Mouse (Mus musculus): ENCODE data around the gene Ptgr2. TPM values are rescaled to one million over a fixed set of nuclear protein-coding genes. Genes with fewer than 3 reads are reported as not detected.
"Not testable (repeated sequence)": the region's sequence is repeated elsewhere in the genome, so short reads cannot be mapped to it uniquely, and the experiment has no call there.

Ptgr2 gene
- 100 to 1,000 TPM; 178 to 179 TPM for total RNA-seq (2021)
- long read RNA-seq, experiment 1, transcript Ptgr2-201 (10 exons, 3,168 nt): major isoform, 261 of 341 reads
- long read RNA-seq, experiment 1, transcript Ptgr2-207 (10 exons, 2,073 nt): minor isoform, 9 of 341 reads
- long read RNA-seq, experiment 1, partial matches to known transcripts: 21 of 341 reads
- long read RNA-seq, experiment 1, other reads (novel, unspliced or antisense): 49 of 341 reads
- long read RNA-seq, experiment 2, transcript Ptgr2-207 (10 exons, 2,073 nt): minor isoform, 14 of 331 reads
- long read RNA-seq, experiment 2, transcript Ptgr2-201 (10 exons, 3,168 nt): major isoform, 234 of 331 reads
- long read RNA-seq, experiment 2, partial matches to known transcripts: 29 of 331 reads
- long read RNA-seq, experiment 2, other reads (novel, unspliced or antisense): 52 of 331 reads

GRCm38 (mm10) chr12:84284885-84285592 lies at the start of gene Ptgr2:
TSS of gene Ptgr2 (plus strand) at chr12:84285232.
- peak; percentile 91 to 94 for DNase-seq
- intact Hi-C loops (cut with DNase I): no loop called here

GRCm38 (mm10) chr12:84235577-84235976 lies 49.5 kb upstream of the Ptgr2 start:
- intact Hi-C loops (cut with DNase I): no loop called here
- DNase-seq: no peak

GRCm38 (mm10) chr12:84235981-84236752 lies 48.9 kb upstream of the Ptgr2 start:
- intact Hi-C loops (cut with DNase I): no loop called here
- no peak for DNase-seq

DNA sequence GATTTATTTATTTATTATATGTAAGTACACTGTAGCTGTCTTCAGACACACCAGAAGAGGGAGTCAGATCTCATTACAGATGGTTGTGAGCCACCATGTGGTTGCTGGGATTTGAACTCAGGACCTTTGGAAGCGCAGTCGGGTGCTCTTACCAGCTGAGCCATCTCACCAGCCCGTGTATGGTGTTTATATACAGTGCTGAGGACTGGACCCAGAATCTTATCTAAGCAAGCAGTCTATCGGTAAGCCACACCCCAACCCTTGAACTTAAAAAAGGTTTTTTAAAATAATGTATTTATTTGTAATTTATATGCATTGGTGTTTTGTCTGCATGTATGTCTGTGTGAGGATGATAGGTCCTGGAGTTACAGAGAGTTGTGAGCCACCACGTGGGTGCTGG lies 48.0 kb upstream of the Ptgr2 start:
- DNase-seq; intact Hi-C loops (cut with DNase I): not testable (repeated sequence)

- DNase-seq: no peak
- intact Hi-C loops (cut with DNase I): loop anchor here (10.0 kb wide), 1 partner anchor 268 kb away; no protein-coding TSS in a partner anchor
These were observed 41.8 kb upstream of the Ptgr2 start for GRCm38 (mm10) chr12:84243076-84243770.

- DNase-seq: no peak
- intact Hi-C loops (cut with DNase I): loop anchor here (1.0 to 10.0 kb wide), 3 partner anchors 25 to 271 kb away; no protein-coding TSS in a partner anchor
These were observed 39.3 kb upstream of the Ptgr2 start for GRCm38 (mm10) chr12:84245683-84246082.

- intact Hi-C loops (cut with DNase I): loop anchor here (1.0 to 10.0 kb wide), 3 partner anchors 88 to 274 kb away; partner anchors contain the start of gene Pnma1
- DNase-seq: peak; percentile 73 to 83
These were observed 35.8 kb upstream of the Ptgr2 start for GRCm38 (mm10) chr12:84249217-84249616.

- intact Hi-C loops (cut with DNase I): no loop called here
- no peak for DNase-seq
These were observed 32.2 kb upstream of the Ptgr2 start for GRCm38 (mm10) chr12:84252811-84253210.

- intact Hi-C loops (cut with DNase I): no loop called here
- DNase-seq: no peak
These were observed 30.1 kb upstream of the Ptgr2 start for GRCm38 (mm10) chr12:84254886-84255285.

DNA sequence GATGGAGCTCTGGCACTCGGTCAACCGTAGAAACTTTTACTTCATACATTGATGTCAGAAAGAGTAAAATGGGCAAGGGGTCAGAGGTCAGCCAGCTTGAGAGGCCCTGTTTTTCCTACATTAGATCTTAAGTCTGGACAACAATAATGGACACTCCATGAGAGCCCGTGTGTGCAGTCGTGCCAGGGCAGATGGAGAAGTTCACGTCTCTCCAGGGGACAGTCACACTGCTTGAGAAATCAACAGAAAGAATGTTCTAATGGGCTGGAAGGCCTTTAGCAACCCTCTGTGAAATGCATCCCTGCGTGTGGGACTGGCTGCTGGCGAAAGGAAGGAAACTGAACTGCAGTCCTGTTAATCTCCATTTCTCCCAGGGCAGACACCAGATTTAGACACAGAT lies 24.7 kb upstream of the Ptgr2 start:
- intact Hi-C loops (cut with DNase I): no loop called here
- no peak for DNase-seq

- DNase-seq: no peak
- intact Hi-C loops (cut with DNase I): no loop called here
These were observed 17.8 kb upstream of the Ptgr2 start for GRCm38 (mm10) chr12:84267264-84267663.

- DNase-seq: no peak
- intact Hi-C loops (cut with DNase I): no loop called here
These were observed 11.7 kb upstream of the Ptgr2 start for GRCm38 (mm10) chr12:84273366-84273765.

DNA sequence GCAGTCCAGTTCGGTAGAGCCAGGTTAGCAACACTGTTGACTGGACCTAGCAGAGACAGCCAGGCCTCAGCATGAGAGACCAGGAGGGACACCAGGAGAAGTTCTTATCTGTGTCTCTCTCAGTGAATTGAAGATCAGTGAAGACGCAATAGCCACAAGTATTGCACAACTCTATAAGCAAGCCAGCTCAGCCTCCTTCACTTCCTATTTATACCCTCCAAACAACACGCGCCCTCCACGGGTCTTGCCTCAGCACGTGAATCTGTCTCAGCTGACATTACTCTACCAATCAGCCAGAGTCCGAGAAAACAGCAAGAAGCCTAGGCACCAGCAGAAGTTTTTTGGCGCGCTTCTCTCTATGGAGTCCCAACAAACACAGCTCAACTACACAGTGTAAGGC lies 9.7 kb upstream of the Ptgr2 start:
- intact Hi-C loops (cut with DNase I): no loop called here

GRCm38 (mm10) chr12:84276288-84276687 lies 8.7 kb upstream of the Ptgr2 start:
- no peak for DNase-seq
- intact Hi-C loops (cut with DNase I): no loop called here

More for the DNA sequence above, 9.7 kb upstream of the Ptgr2 start:
- DNase-seq: no peak

DNA sequence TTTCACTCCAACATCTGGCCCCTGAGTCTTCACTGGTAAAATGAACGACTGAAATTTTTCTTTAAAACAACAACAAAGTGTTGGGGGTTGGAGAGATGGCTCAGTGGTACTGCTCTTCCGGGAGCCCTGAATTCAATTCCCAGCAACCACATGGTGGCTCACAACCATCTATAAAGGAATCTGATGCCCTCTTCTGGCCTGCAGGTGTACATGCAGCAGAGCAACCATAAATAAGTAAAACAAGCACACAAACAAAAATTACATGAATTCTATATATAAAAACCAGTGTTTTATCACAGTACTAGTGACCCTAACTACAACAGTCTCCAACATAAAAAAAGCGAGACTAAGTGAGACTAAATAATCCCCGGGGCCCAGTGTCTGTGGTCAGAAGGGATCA lies 8.2 kb upstream of the Ptgr2 start:
- intact Hi-C loops (cut with DNase I): no loop called here
- no peak for DNase-seq

- DNase-seq: no peak
- intact Hi-C loops (cut with DNase I): no loop called here
These were observed 7.2 kb upstream of the Ptgr2 start for GRCm38 (mm10) chr12:84277832-84278231.

- peak in 1 of 2 experiments; percentile 6 for DNase-seq
- intact Hi-C loops (cut with DNase I): no loop called here
These were observed 6.1 kb upstream of the Ptgr2 start for GRCm38 (mm10) chr12:84278901-84279300.

DNA sequence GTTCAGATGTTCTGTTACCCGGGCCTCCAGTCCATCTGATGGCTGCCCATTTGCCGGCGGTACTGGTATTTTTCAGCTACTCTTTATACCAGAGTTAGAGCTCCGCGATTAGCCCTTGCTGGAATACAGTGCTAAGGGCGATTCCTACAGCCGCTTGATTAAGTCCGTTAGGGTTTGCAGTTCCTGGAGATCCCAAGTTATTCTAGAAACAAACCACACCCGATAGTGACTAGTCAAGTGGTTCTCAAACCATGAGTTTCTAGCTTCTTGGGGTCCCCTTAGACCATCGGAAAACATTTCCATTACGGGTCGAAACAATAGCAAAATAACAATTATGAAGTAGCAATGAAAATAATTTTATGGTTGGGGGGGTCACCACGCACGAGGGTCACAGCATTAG lies 641 bp upstream of the Ptgr2 start:
- intact Hi-C loops (cut with DNase I): no loop called here

GRCm38 (mm10) chr12:84285593-84285968 lies 549 bp downstream of the Ptgr2 start:
- no peak for DNase-seq
- intact Hi-C loops (cut with DNase I): no loop called here

More for the DNA sequence above, 641 bp upstream of the Ptgr2 start:
- no peak for DNase-seq

- DNase-seq: peak; percentile 52 to 69
- intact Hi-C loops (cut with DNase I): no loop called here
These were observed 3.4 kb downstream of the Ptgr2 start for GRCm38 (mm10) chr12:84288461-84288860.
